Mouse (Mus musculus) CH12.LX (cell line): Measurements from ENCODE around the gene Ebf1. TPM values are rescaled to one million over a fixed set of nuclear protein-coding genes. Genes with fewer than 3 reads are reported as not detected.

Source experiments
- DNase-seq: peaks from one replicate; pipeline ENCODE4 v3.0.0-alpha.2; 2013; ENCODE audit errors: extremely low read depth
- H3K27ac ChIP-seq: 2 replicates; pipeline ENCODE4 v1.5.1; 2012; ENCODE audit warnings: low read depth, mild to moderate bottlenecking, control low read depth, moderate library complexity; ENCODE audit not compliant: insufficient read depth
- H3K27me3 ChIP-seq: replicated peaks from 2 replicates; pipeline ENCODE3; 2012; ENCODE audit warnings: inconsistent platforms
- H3K36me3 ChIP-seq, 2 experiments: replicated peaks in 1 of 2; 2 replicates each; pipeline versions ENCODE3 to v1.6.1; 2012; ENCODE audit warnings: inconsistent platforms in 1 of 2, low read length in 1 of 2, mild to moderate bottlenecking in 1 of 2, mixed read lengths in 1 of 2, moderate library complexity in 1 of 2; ENCODE audit not compliant: control insufficient read depth in 1 of 2, insufficient read depth in 1 of 2
- H3K4me1 ChIP-seq, 2 experiments: 2 replicates each; pipeline ENCODE4 v1.6.1; 2012; ENCODE audit warnings: inconsistent platforms in 1 of 2, moderate library complexity in 1 of 2; ENCODE audit not compliant: insufficient read depth in 2 of 2, control insufficient read depth in 1 of 2
- H3K4me2 ChIP-seq: 2 replicates; pipeline ENCODE4 v1.6.1; 2012; ENCODE audit warnings: low read depth, mild to moderate bottlenecking, control low read depth; ENCODE audit not compliant: poor library complexity, insufficient read depth, severe bottlenecking
- H3K4me3 ChIP-seq, 3 experiments: fragments of 150-350 bp in 1 of 3; sonication (generic) in 1 of 3; replicated peaks in 1 of 3; 2 replicates each; pipeline versions ENCODE3 to v1.5.1; 2011 to 2012; ENCODE audit warnings: low read depth in 2 of 3, low read length in 2 of 3, mild to moderate bottlenecking in 2 of 3, moderate library complexity in 2 of 3, control low read depth in 1 of 3, improper control_type of control experiment in 1 of 3, inconsistent platforms in 1 of 3, mixed read lengths in 1 of 3; ENCODE audit not compliant: poor library complexity in 1 of 3
- H3K79me2 ChIP-seq: replicated peaks from 2 replicates; pipeline ENCODE4 v1.6.1; 2012; ENCODE audit warnings: mild to moderate bottlenecking, moderate library complexity; ENCODE audit not compliant: control insufficient read depth, poor library complexity, insufficient read depth, severe bottlenecking; ENCODE audit errors: extremely low read depth
- H3K9ac ChIP-seq: 2 replicates; pipeline ENCODE4 v1.6.1; 2012; ENCODE audit warnings: low read depth, mild to moderate bottlenecking, control low read depth, moderate library complexity; ENCODE audit not compliant: insufficient read depth
- H3K9me3 ChIP-seq: replicated peaks from 2 replicates; pipeline ENCODE3; 2012; ENCODE audit warnings: low read length, inconsistent platforms, mixed read lengths
- BHLHE40 ChIP-seq: IDR thresholded peaks from 2 replicates; pipeline ENCODE4 v1.6.1; 2011; ENCODE audit warnings: mild to moderate bottlenecking, low read depth, low read length, improper control_type of control experiment
- CHD1 ChIP-seq: IDR thresholded peaks from 2 replicates; pipeline ENCODE4 v1.6.1; 2012; ENCODE audit warnings: low read depth, low read length, improper control_type of control experiment, inconsistent platforms
- CHD2 ChIP-seq: IDR thresholded peaks from 2 replicates; pipeline ENCODE4 v1.6.1; 2011; ENCODE audit warnings: low read length, improper control_type of control experiment
- CTCF ChIP-seq, 2 experiments: IDR thresholded peaks in 1 of 2; conservative IDR thresholded peaks in 1 of 2; 2 replicates each; pipeline ENCODE4 v1.5.1; 2011 to 2012; ENCODE audit warnings: low read depth in 2 of 2, low read length in 2 of 2, improper control_type of control experiment in 1 of 2, inconsistent platforms in 1 of 2, mild to moderate bottlenecking in 1 of 2, moderate library complexity in 1 of 2
- E2F4 ChIP-seq: IDR thresholded peaks from 2 replicates; pipeline ENCODE4 v1.6.1; 2011; ENCODE audit warnings: low read depth, low read length, improper control_type of control experiment; ENCODE audit not compliant: insufficient replicate concordance
- ELF1 ChIP-seq: IDR thresholded peaks from 2 replicates; pipeline ENCODE4 v1.6.1; 2014; ENCODE audit warnings: low read depth, mild to moderate bottlenecking, inconsistent platforms, low read length, improper control_type of control experiment
- EP300 ChIP-seq: IDR thresholded peaks from 2 replicates; pipeline ENCODE4 v1.6.1; 2011; ENCODE audit warnings: low read length, improper control_type of control experiment
- ETS1 ChIP-seq: conservative IDR thresholded peaks from 2 replicates; pipeline ENCODE4 v1.6.1; 2012; ENCODE audit warnings: low read depth, mild to moderate bottlenecking, inconsistent platforms, low read length, improper control_type of control experiment, moderate library complexity
- GABPA ChIP-seq: IDR thresholded peaks from 2 replicates; pipeline ENCODE4 v1.6.1; 2012; ENCODE audit warnings: low read depth, low read length, improper control_type of control experiment, inconsistent platforms; ENCODE audit not compliant: insufficient replicate concordance
- HCFC1 ChIP-seq: IDR thresholded peaks from 2 replicates; pipeline ENCODE4 v1.6.1; 2012; ENCODE audit warnings: low read depth, mild to moderate bottlenecking, inconsistent platforms, low read length, improper control_type of control experiment
- IRF4 ChIP-seq: IDR thresholded peaks from 2 replicates; pipeline ENCODE4 v1.6.1; 2014; ENCODE audit warnings: low read depth, mild to moderate bottlenecking, inconsistent platforms, low read length, improper control_type of control experiment
- JUN ChIP-seq: IDR thresholded peaks from 2 replicates; pipeline ENCODE4 v1.6.1; 2011; ENCODE audit warnings: low read depth, mild to moderate bottlenecking, low read length, improper control_type of control experiment, moderate library complexity; ENCODE audit not compliant: insufficient read depth
- JUND ChIP-seq: conservative IDR thresholded peaks from 2 replicates; pipeline ENCODE4 v1.6.1; 2011; ENCODE audit warnings: low read depth, low read length, improper control_type of control experiment
- KAT2A ChIP-seq: IDR thresholded peaks from 2 replicates; pipeline ENCODE4 v1.6.1; 2012; ENCODE audit warnings: low read length, improper control_type of control experiment, inconsistent platforms; ENCODE audit not compliant: insufficient replicate concordance
- MAFK ChIP-seq: IDR thresholded peaks from 2 replicates; pipeline ENCODE4 v1.6.1; 2011; ENCODE audit warnings: low read length, improper control_type of control experiment; ENCODE audit not compliant: insufficient replicate concordance
- MAX ChIP-seq: IDR thresholded peaks from 2 replicates; pipeline ENCODE4 v1.6.1; 2011; ENCODE audit warnings: low read length, improper control_type of control experiment
- MAZ ChIP-seq: IDR thresholded peaks from 2 replicates; pipeline ENCODE4 v1.6.1; 2012; ENCODE audit warnings: low read depth, mild to moderate bottlenecking, inconsistent platforms, low read length, improper control_type of control experiment, moderate library complexity
- MEF2A ChIP-seq: IDR thresholded peaks from 2 replicates; pipeline ENCODE4 v1.6.1; 2014; ENCODE audit warnings: low read depth, mild to moderate bottlenecking, inconsistent platforms, low read length, improper control_type of control experiment, borderline replicate concordance
- MXI1 ChIP-seq: IDR thresholded peaks from 2 replicates; pipeline ENCODE4 v1.6.1; 2011; ENCODE audit warnings: mild to moderate bottlenecking, low read depth, low read length, improper control_type of control experiment
- MYC ChIP-seq: IDR thresholded peaks from 2 replicates; pipeline ENCODE4 v1.6.1; 2011; ENCODE audit warnings: low read depth, mild to moderate bottlenecking, improper control_type of control experiment, low read length
- NELFE ChIP-seq: IDR thresholded peaks from 2 replicates; pipeline ENCODE4 v1.6.1; 2011; ENCODE audit warnings: low read depth, low read length, improper control_type of control experiment
- NRF1 ChIP-seq: IDR thresholded peaks from 2 replicates; pipeline ENCODE4 v1.6.1; 2014; ENCODE audit warnings: low read depth, mild to moderate bottlenecking, inconsistent platforms, low read length, improper control_type of control experiment, moderate library complexity
- PAX5 ChIP-seq: IDR thresholded peaks from 2 replicates; pipeline ENCODE4 v1.6.1; 2012; ENCODE audit warnings: low read length, inconsistent platforms, mixed read lengths
- POLR2A ChIP-seq: IDR thresholded peaks from 2 replicates; pipeline ENCODE4 v1.6.1; 2011; ENCODE audit warnings: low read depth, mild to moderate bottlenecking, improper control_type of control experiment, low read length
- POLR2AphosphoS2 ChIP-seq: IDR thresholded peaks from 2 replicates; pipeline ENCODE4 v1.6.1; 2011; ENCODE audit warnings: low read depth, low read length, improper control_type of control experiment
- RAD21 ChIP-seq: IDR thresholded peaks from 2 replicates; pipeline ENCODE4 v1.6.1; 2011; ENCODE audit warnings: low read depth, mild to moderate bottlenecking, low read length, improper control_type of control experiment, moderate library complexity
- RCOR1 ChIP-seq: conservative IDR thresholded peaks from 2 replicates; pipeline ENCODE4 v1.6.1; 2012; ENCODE audit warnings: low read depth, mild to moderate bottlenecking, inconsistent platforms, low read length, improper control_type of control experiment
- SIN3A ChIP-seq: IDR thresholded peaks from 2 replicates; pipeline ENCODE4 v1.6.1; 2012; ENCODE audit warnings: low read length, improper control_type of control experiment, inconsistent platforms
- SMC3 ChIP-seq: IDR thresholded peaks from 2 replicates; pipeline ENCODE4 v1.6.1; 2011; ENCODE audit warnings: low read depth, low read length, improper control_type of control experiment
- TBP ChIP-seq: conservative IDR thresholded peaks from 2 replicates; pipeline ENCODE4 v1.6.1; 2011; ENCODE audit warnings: low read depth, low read length, improper control_type of control experiment
- TCF12 ChIP-seq: IDR thresholded peaks from 2 replicates; pipeline ENCODE4 v1.6.1; 2014; ENCODE audit warnings: low read depth, mild to moderate bottlenecking, inconsistent platforms, low read length, improper control_type of control experiment
- UBTF ChIP-seq: IDR thresholded peaks from 2 replicates; pipeline ENCODE4 v1.6.1; 2012; ENCODE audit warnings: low read depth, mild to moderate bottlenecking, inconsistent platforms, low read length, improper control_type of control experiment, moderate library complexity
- USF1 ChIP-seq: IDR thresholded peaks from 2 replicates; pipeline ENCODE4 v1.6.1; 2014; ENCODE audit warnings: low read depth, mild to moderate bottlenecking, inconsistent platforms, low read length, improper control_type of control experiment
- USF2 ChIP-seq: conservative IDR thresholded peaks from 2 replicates; pipeline ENCODE4 v1.6.1; 2011; ENCODE audit warnings: low read depth, low read length, improper control_type of control experiment
- ZC3H11A ChIP-seq: IDR thresholded peaks from 2 replicates; pipeline ENCODE4 v1.6.1; 2012; ENCODE audit warnings: low read depth, mild to moderate bottlenecking, inconsistent platforms, low read length, improper control_type of control experiment
- ZKSCAN1 ChIP-seq: IDR thresholded peaks from 2 replicates; pipeline ENCODE4 v1.6.1; 2012; ENCODE audit warnings: low read depth, inconsistent platforms, low read length, improper control_type of control experiment, borderline replicate concordance
- ZMIZ1 ChIP-seq: IDR thresholded peaks from 2 replicates; pipeline ENCODE4 v1.6.1; 2012; ENCODE audit warnings: low read depth, mild to moderate bottlenecking, inconsistent platforms, low read length, improper control_type of control experiment
- ZNF384 ChIP-seq: IDR thresholded peaks from 2 replicates; pipeline ENCODE4 v1.6.1; 2012; ENCODE audit warnings: low read depth, low read length, improper control_type of control experiment, inconsistent platforms
- dilution Hi-C: fragments of 300-500 bp; cut with MboI; formaldehyde crosslinking; loops from 2 replicates; pipeline ENCODE4 v1.14.3; 2020; ENCODE audit warnings: low sequenced_read_pairs; ENCODE audit not compliant: extremely low pct_unique_long_range_greater_than_20kb, extremely low pct_ligation_motif_present
- in situ Hi-C: fragments of 300-500 bp; cut with MboI; formaldehyde crosslinking; loops from 3 replicates; pipeline ENCODE4 v1.14.3; 2019; ENCODE audit warnings: low sequenced_read_pairs, low pct_ligation_motif_present, low pct_unique_long_range_greater_than_20kb, mixed read lengths
- polyA plus RNA-seq: library from polyadenylated mRNA; unstranded; fragments of >175 nt; gene quantifications from 2 replicates; pipeline ENCODE4 v1.2.1, GENCODE M21; 2012; ENCODE audit warnings: low read depth; ENCODE audit not compliant: insufficient read length
- total RNA-seq, 2 experiments: library from RNA; depleted of rRNA; stranded (reverse); fragments of 300-350 nt in 1 of 2; fragments of >200 nt in 1 of 2; gene quantifications; 2 replicates each; pipeline ENCODE4 v1.2.3; 2012 to 2014

Gene Ebf1
- total and polyA plus RNA-seq, 3 experiments = 37.8 to 60.7 (median 42.8) TPM

GRCm38 (mm10) chr11:44663609-44664141, 46.6 kb downstream of the Ebf1 start:
- dilution Hi-C loops = no loop called here
- in situ Hi-C loops = no loop called here

GRCm38 (mm10) chr11:44665156-44665682, 48.1 kb downstream of the Ebf1 start:
- H3K27ac ChIP-seq = peak overlapping the region; percentile 97
- H3K79me2 ChIP-seq = peaks cover 31% of the 10 kb centered on the region
- no peaks in the 10 kb centered on the region for H3K9me3 ChIP-seq
- peaks cover 12 to 37% of the 10 kb centered on the region in 2 experiments for H3K36me3 ChIP-seq
- peak; percentile 91 for DNase-seq
- peak overlapping the region; percentile 97 for H3K9ac ChIP-seq
- H3K4me1 ChIP-seq = peaks cover 14 to 79% of the 10 kb centered on the region in 2 experiments
- peak overlapping the region; percentile 73 for H3K4me2 ChIP-seq
- dilution Hi-C loops (no loop called here), in situ Hi-C loops (no loop called here)
- peak overlapping the region; percentile 50 to 58 (median 58) for H3K4me3 ChIP-seq
- H3K27me3 ChIP-seq = no peaks in the 10 kb centered on the region
- TF ChIP-seq JUN (no peak), NRF1 (peak; percentile 28; the same call in 1 of the 2 replicates), SMC3 (peak; percentile 14; the same call in 1 of the 2 replicates), NELFE (peak; percentile 77), ZMIZ1 (peak; percentile 70), HCFC1 (peak; percentile 50), E2F4 (no peak), MXI1 (peak; percentile 99), MAZ (peak; percentile 85; the same call in 1 of the 2 replicates), MYC (peak; percentile 94), ELF1 (peak; percentile 45), BHLHE40 (peak; percentile 85), TBP (0 out of 2 replicates have a peak, but pooled peaks have one; percentile 61), CHD2 (peak; percentile 86), RCOR1 (no peak; the same call in 1 of the 2 replicates)

More at GRCm38 (mm10) chr11:44663609-44664141, 46.6 kb downstream of the Ebf1 start:
- peak; percentile 97 for DNase-seq
- no peak for TF ChIP-seq E2F4
- TF ChIP-seq SMC3 = peak; percentile 10; the same call in 1 of the 2 replicates
- peak; percentile 93 for TF ChIP-seq MAZ
- peak; percentile 80 for TF ChIP-seq POLR2A
- TF ChIP-seq RCOR1 = peak; percentile 90
- TF ChIP-seq NELFE = peak; percentile 84
- peak; percentile 98 for TF ChIP-seq MEF2A
- TF ChIP-seq UBTF = no peak
- no peak for TF ChIP-seq ZC3H11A
- TF ChIP-seq TCF12 = peak; percentile 97
- TF ChIP-seq SIN3A = peak; percentile 99
- TF ChIP-seq JUND = peak; percentile 80
- TF ChIP-seq MAFK = peak; percentile 83
- TF ChIP-seq BHLHE40 = peak; percentile 93
- TF ChIP-seq TBP = peak; percentile 83
- TF ChIP-seq GABPA = no peak
- peak; percentile 73; the same call in 1 of the 2 replicates for TF ChIP-seq KAT2A
- peak; percentile 93 for TF ChIP-seq IRF4
- TF ChIP-seq NRF1 = no peak
- TF ChIP-seq POLR2AphosphoS2 = peak; percentile 46; the same call in 1 of the 2 replicates
- peak; percentile 61 for TF ChIP-seq HCFC1
- TF ChIP-seq CHD1 = peak; percentile 88; the same call in 1 of the 2 replicates
- peak; percentile 96; the same call in 1 of the 2 replicates for TF ChIP-seq ZMIZ1
- TF ChIP-seq ELF1 = peak; percentile 65; the same call in 1 of the 2 replicates
- no peak; the same call in 1 of the 2 replicates for TF ChIP-seq ZKSCAN1
- TF ChIP-seq RAD21 = peak; percentile 27
- TF ChIP-seq MAX = peak; percentile 97
- TF ChIP-seq PAX5 = no peak
- peak; percentile 81 for TF ChIP-seq CHD2
- peak; percentile 59; the same call in 1 of the 2 replicates for TF ChIP-seq USF2
- TF ChIP-seq CTCF (conservative IDR thresholded peaks at IDR 0.05 in 1 of 2, IDR thresholded peaks at IDR 0.05 in 1 of 2; ENCODE audit: low read depth in 2 of 2, low read length in 2 of 2) = no peak
- peak; percentile 100 for TF ChIP-seq ETS1
- TF ChIP-seq ZNF384 = peak; percentile 74
- TF ChIP-seq EP300 = peak; percentile 97
- TF ChIP-seq USF1 = peak; percentile 72
- TF ChIP-seq MXI1 = peak; percentile 96
- peak; percentile 64 for TF ChIP-seq JUN
- TF ChIP-seq MYC = peak; percentile 99
- H3K9ac ChIP-seq = peak overlapping the region; percentile 97
- H3K36me3 ChIP-seq = peaks cover 11 to 26% of the 10 kb centered on the region in 2 experiments
- H3K79me2 ChIP-seq = peaks cover 38% of the 10 kb centered on the region
- peaks cover 21 to 79% of the 10 kb centered on the region in 2 experiments for H3K4me1 ChIP-seq
- no peaks in the 10 kb centered on the region for H3K27me3 ChIP-seq
- H3K27ac ChIP-seq = peak overlapping the region; percentile 97
- peak overlapping the region; percentile 89 for H3K4me2 ChIP-seq
- peak overlapping the region; percentile 36 to 58 (median 50) for H3K4me3 ChIP-seq
- H3K9me3 ChIP-seq = no peaks in the 10 kb centered on the region
